Mouse (Mus musculus): ENCODE results near the gene Plekha6.

Gene Plekha6

GRCm38 (mm10) chr1:133268503-133268902 is 104.5 kb downstream of the Plekha6 start:
- in situ Hi-C loops (cut with MboI, MseI): no loop called here

DNA sequence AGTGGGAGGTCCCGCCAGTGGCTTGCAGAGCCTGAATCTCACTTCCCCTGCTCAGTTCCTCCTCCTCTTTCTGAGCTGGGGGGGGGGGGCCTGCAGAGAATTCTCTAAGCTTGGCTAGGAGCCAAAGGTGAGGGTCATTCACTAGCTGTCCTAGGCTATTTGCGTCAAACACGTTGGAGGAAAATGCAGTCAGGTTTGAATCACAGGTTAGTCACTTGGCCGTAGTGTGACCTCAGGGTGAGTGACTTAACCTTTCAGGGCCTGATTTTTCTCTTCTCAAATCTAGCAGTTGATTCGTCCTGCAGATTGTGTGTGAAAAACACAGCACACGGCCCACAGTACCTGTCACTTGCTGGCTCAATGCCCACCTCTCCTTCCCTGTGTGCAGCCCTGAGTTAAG is 106.3 kb downstream of the Plekha6 start:
- in situ Hi-C loops (cut with MboI, MseI): no loop called here

DNA sequence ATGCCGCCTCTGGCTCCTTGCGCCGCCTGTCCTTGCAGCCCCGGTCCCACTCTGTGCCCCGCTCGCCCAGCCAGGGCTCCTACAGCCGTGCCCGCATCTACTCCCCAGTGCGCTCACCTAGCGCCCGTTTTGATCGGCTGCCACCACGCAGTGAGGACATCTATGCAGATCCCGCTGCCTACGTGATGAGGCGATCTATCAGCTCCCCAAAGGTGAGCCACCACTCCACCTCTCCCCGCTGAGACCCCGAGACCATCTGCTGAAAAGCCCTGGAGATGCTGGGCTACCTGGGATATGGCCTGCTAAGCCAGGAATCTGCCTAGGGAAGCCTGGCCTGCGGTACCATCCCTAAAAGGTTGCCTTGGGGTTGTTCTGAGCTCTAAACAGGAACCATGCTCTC is 110.2 kb downstream of the Plekha6 start:
- in situ Hi-C loops (cut with MboI, MseI): no loop called here

DNA sequence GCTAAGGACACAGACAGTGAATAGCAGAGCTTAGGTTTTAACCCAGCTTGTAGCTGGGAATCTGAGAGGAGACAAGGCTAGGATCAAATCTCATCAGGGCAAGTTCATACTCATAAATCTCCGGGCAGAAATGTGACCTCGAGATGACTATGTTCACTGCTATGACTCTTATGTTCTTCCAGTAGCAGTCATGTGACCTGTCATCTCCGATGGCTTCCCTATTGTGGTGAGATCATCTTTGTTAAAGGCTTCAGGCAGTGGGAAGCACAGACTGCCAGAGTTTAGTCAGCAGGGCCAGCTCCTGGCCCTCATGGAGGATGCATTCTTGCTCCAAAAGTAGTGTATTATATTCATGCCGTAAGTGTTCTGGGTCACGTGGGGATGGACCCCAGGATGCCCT is 113.0 kb downstream of the Plekha6 start:
- in situ Hi-C loops (cut with MboI, MseI): no loop called here

DNA sequence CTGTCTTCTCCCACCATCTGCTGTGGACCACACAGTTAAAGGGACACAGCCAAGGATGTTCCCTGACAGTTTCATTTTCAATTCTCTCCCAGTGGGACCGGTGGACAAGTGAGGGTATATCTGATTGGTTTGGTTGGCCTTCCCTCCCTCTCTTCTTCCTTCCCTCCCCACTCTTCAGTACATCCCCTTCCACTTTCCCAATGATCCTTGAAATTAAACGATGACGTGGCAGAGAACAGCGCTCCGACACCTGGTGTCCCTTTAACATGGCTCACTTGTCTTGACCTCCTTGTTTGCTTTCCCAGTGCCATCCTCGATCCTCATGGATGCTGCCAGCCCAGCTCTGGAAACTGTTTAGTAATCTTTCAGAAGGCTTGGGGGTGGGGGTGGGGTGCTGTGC is 114.5 kb downstream of the Plekha6 start:
- in situ Hi-C loops (cut with MboI, MseI): no loop called here

GRCm38 (mm10) chr1:133278946-133279631 is 115.1 kb downstream of the Plekha6 start:
- in situ Hi-C loops (cut with MboI, MseI): no loop called here

GRCm38 (mm10) chr1:133279632-133280093 is 115.7 kb downstream of the Plekha6 start:
- in situ Hi-C loops (cut with MboI, MseI): no loop called here

GRCm38 (mm10) chr1:133280537-133280936 is 116.5 kb downstream of the Plekha6 start:
- in situ Hi-C loops (cut with MboI, MseI): no loop called here

GRCm38 (mm10) chr1:133285907-133286306 is 121.9 kb downstream of the Plekha6 start:
- in situ Hi-C loops (cut with MboI, MseI): no loop called here

- in situ Hi-C loops (cut with MboI, MseI): no loop called here
Observed at GRCm38 (mm10) chr1:133287051-133287450, 123.0 kb downstream of the Plekha6 start.

DNA sequence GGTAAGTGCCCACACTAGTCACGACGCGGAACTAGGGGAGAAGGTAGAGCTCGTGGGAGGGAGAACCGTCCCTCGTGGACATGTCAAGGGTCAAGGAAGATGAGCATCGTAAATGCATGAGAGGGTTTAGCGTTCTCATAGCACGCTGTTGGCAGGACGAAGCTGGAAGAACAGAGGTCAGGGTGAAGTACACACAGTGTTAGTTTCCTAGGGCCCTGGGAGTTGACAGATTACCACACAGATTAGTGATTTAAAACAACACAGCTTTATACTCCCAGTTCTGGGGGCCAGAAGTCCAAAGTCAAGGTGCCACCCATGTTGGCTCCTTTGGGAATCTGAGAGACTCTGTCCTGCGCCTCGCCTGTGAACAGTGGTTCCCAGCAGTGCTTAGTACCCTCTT is 123.9 kb downstream of the Plekha6 start:
- in situ Hi-C loops (cut with MboI, MseI): no loop called here

DNA sequence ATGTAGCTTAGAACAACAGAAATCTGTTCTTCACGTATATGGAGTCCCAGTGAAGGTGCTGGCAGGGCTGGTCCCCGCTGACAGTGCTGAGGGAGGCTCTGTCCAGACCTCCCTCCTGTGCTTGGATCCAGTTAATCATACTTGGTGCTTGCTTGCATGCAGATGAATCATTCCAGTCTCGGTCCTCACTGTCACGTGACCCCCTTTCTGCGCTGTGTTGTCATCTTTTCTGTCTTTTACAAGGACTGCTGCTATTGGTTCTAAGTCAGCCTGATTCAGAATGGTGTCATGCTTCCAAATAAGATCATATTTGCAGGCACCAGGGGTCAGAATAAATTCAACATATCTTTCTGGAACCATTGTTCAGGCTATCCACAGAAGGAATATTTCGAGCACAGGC is 127.9 kb downstream of the Plekha6 start:
- in situ Hi-C loops (cut with MboI, MseI): no loop called here

- in situ Hi-C loops (cut with MboI, MseI): no loop called here
Observed at GRCm38 (mm10) chr1:133292608-133293007, 128.6 kb downstream of the Plekha6 start.

DNA sequence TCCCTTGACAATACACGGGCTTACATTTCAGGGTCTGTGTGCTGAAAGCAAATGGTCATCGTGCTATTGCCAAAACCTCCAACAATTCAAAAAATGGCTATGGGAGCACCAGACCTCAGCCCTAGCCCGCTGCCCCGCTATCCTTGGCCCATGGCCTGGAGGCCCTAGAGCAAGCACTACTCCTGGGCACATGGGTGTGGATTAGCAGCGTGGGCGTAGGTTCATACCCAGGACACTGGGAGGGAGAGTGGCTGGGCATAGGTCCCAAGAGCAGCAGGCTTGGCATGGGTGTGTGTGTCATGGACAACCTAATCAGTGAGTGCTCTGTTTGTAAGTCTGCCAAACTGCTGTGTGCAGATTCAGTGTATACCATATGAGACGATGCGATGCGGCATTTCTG is 132.4 kb downstream of the Plekha6 start:
- in situ Hi-C loops (cut with MboI, MseI): no loop called here

DNA sequence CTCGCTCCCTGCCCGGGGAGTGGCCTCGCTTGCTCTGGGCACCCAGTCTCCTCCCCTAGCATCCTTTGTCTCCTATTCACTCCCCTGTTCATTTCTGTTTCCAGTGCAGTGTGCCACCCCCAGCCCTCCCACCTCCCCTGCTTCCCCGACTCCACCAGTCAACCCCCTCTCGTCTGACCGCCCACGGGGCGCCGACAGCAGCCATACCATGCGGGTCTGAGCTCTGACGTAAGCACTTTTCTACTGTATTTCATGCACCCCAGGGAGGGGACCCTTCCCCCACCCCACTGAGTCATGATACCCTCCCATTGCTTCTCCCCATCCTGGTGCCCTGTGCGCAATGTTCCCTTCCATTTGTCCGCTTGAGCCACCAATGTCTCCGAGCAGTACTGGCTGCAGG is 134.8 kb downstream of the Plekha6 start:
- in situ Hi-C loops (cut with MboI, MseI): no loop called here

- in situ Hi-C loops (cut with MboI, MseI): no loop called here
Observed at GRCm38 (mm10) chr1:133302540-133302939, 138.5 kb downstream of the Plekha6 start.

DNA sequence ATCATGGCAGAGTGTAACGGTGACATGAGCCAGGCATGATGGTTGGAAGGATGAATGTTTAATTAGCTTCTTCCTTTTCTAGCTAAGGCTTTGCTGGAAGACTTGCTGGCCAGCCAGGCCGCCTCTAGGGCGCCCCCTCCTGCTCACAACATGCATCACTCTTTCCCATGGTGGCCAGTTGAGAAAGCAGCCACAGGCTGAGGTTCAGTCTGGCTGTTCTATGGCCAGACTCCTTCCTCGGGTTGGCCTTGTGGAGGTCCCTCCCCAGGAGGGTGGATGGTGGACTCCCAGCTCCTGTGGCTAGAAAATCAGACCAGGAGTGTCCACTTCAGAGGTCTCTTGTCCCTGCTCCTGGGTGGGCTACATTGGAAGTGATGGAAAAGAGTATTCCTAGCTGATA is 142.8 kb downstream of the Plekha6 start:
- in situ Hi-C loops (cut with MboI, MseI): no loop called here

GRCm38 (mm10) chr1:133307318-133307717 is 143.3 kb downstream of the Plekha6 start:
- in situ Hi-C loops (cut with MboI, MseI): no loop called here

DNA sequence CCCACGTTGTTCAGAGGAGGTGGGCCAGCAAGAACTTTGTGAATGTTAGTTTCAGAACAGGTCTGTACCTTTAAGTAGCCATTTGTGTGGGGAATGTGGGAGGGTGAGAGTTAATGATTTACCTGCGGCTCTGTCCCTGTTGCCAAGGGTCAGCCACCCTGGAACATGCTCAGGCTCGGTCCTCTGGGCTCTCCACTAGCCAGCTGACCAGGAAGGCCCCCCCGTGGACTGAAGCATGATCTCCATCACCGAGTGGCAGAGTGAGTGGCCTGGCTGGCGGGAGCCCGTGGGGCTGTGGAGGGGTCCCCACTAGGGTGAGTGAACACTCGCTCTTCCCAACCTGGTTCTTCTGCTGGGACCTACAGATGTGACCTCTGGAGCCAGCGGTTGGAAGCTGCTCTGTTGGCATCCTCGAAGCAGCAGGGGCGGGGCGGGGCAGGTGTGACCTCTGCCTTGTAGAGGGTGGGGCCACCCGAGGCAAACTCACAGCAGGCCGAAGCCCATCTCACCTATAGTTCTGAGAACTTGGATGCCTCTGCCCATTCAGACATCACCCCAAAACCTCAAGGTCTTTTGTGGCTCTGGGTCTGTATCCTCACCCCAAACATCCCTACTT is 145.8 kb downstream of the Plekha6 start, which contains the start of gene Golt1a:
Gene Golt1a, plus strand, starts transcription at position 149 of the 616 bp plus-strand sequence.
- in situ Hi-C loops (cut with MboI, MseI): no loop called here

- in situ Hi-C loops (cut with MboI, MseI): no loop called here
Observed at GRCm38 (mm10) chr1:133311240-133311639, 147.2 kb downstream of the Plekha6 start.

- in situ Hi-C loops (cut with MboI, MseI): no loop called here
Observed at GRCm38 (mm10) chr1:133311946-133312345, 147.9 kb downstream of the Plekha6 start.

GRCm38 (mm10) chr1:133314364-133314763 is 150.4 kb downstream of the Plekha6 start:
- in situ Hi-C loops (cut with MboI, MseI): no loop called here

DNA sequence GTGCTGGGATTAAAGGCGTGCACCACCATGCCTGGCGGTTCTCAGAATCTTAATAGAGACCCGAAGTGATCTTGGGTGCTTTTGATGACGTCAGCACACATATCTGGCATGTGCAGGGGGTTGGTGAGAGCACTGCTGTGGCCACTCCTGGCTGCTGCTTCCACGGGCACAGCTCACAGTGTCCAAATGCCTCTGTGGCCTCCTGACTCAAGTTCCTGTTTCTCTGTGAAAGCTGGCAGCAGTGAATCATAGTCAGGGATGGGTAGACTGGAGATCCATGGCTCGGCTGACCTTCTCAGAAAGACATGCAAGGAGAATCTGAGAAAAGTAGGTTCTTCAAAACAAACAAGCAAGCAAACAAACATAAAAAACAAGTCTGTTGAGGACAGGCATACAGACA is 151.8 kb downstream of the Plekha6 start:
- in situ Hi-C loops (cut with MboI, MseI): loop anchor here (5.0 kb wide), 1 partner anchor 42 kb away; no protein-coding TSS in a partner anchor

All from T-helper 2 cell (primary cell).